Mouse (Mus musculus) ovary, postnatal 10 days (tissue): Measurements from ENCODE around the gene Vmn1r126.
"Not testable (repeated sequence)": the region's sequence is repeated elsewhere in the genome, so short reads cannot be mapped to it uniquely, and the experiment has no call there.

Experiments
- DNase-seq: peaks from one replicate; pipeline ENCODE4 v3.0.0; 2022; ENCODE audit warnings: low spot score

Gene Vmn1r126

DNA sequence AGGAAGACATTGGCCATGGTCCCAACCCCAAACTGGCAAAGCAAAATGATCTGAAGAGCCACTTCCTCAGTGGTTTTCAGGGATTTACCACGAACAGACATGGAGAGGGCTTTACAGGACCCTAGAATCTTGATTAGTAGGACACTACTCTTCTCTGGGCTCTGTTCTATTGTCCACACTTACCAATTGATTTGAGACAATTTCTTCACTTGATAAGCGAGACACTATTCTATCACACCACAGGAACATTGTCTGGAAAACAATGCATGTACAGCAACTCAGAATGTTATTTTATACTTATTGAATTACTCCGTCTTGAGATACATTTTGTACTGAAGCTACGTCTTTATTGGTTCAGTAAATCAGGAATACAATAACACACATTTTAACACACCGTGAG, at the start of gene Vmn1r126:
Vmn1r126 (minus strand) TSS at position 101 of the 400 bp plus-strand sequence.
- DNase-seq: not testable (repeated sequence)

DNA sequence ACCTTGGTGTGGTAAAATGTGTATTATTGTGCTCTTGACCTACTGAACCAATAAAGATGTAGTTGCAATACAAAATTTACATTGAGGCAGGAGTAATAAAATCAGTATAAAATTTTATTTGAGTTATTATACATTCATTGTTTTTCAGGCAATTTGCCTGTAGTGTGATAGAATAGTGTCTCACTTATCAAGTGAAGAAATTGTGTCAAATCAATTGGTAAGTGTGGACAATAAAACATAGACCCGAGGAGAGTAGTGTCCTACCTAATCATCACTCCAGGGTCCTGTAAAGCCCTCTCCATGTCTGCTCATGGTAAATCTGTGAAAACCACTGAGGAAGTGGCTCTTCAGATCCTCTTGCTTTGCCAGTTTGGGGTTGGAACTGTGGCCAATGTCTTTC, 47.8 kb upstream of the Vmn1r126 start, which contains the start of gene Vmn1r128:
Vmn1r128 (plus strand) TSS at position 301 of the 400 bp plus-strand sequence.
- DNase-seq: not testable (repeated sequence)

DNA sequence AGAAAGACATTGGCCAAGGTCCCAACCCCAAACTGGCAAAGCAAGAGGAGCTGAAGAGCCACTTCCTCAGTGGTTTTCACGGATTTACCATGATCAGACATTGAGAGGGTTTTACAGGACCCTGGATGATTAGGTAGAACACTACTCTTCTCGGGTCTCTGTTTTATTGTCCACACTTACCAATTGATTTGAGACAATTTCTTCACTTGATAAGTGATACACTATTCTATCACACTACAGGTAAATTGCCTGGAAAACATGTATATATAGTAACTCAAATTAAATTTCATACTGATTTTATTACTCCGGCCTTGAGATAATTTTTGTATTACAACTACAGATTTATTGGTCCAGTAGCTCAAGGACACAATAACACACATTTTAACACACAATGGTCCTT, 18.5 kb upstream of the Vmn1r126 start, which contains the start of gene Vmn1r127:
Vmn1r127 (minus strand) TSS at position 101 of the 400 bp plus-strand sequence.
- not testable (repeated sequence) for DNase-seq

- not testable (repeated sequence) for DNase-seq
Observed at GRCm38 (mm10) chr7:21271879-21272278, 29.4 kb downstream of the Vmn1r126 start, which contains the start of gene Vmn1r125. Gene Vmn1r125, plus strand, starts transcription at chr7:21272179.

DNA sequence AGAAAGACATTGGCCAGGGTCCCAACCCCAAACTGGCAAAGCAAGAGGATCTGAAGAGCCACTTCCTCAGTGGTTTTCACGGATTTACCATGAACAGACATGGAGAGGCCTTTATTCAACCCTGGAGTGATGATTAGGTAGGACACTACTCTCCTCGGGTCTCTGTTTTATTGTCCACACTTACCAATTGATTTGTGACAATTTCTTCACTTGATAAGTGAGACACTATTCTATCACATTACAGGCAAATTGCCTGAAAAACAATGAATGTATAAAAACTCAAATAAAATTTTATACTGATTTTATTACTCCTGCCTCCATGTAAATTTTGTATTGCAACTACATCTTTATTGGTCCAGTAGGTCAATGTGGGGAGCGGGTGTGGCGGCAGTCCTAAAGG, 40.8 kb downstream of the Vmn1r126 start, which contains the start of gene Vmn1r124:
Vmn1r124 (minus strand) TSS at position 101 of the 400 bp plus-strand sequence.
- DNase-seq: not testable (repeated sequence)
